Mouse (Mus musculus) liver, embryonic 14.5 days (tissue): Measurements from ENCODE around the gene Fzd4. TPM values are rescaled to one million over a fixed set of nuclear protein-coding genes. Genes with fewer than 3 reads are reported as not detected.

Experiments
- ATAC-seq: fragments of 200-750 bp; cut with Nextera tagmentation; 2 replicates; pipeline ENCODE4 v1.8.0; 2017; ENCODE audit warnings: moderate number of reproducible peaks, mild to moderate bottlenecking, moderate library complexity; ENCODE audit not compliant: insufficient read depth
- DNase-seq, 3 experiments: peaks; one replicate each; pipeline ENCODE4 v3.0.0-alpha.2; 2012 to 2013; ENCODE audit warnings: low read depth in 3 of 3, low spot score in 3 of 3
- H3K27ac ChIP-seq: fragments of 300-500 bp; sonication (generic); 2 replicates; pipeline ENCODE4 v1.5.1; 2014; ENCODE audit warnings: moderate library complexity, mild to moderate bottlenecking, control low read depth, inconsistent platforms
- H3K27me3 ChIP-seq: fragments of 300-500 bp; sonication (generic); 2 replicates; pipeline ENCODE4 v1.6.1; 2014; ENCODE audit warnings: mild to moderate bottlenecking, low read length, moderate library complexity; ENCODE audit not compliant: control insufficient read depth, insufficient read depth
- H3K36me3 ChIP-seq: fragments of 300-500 bp; sonication (generic); replicated peaks from 2 replicates; pipeline ENCODE4 v1.6.1; 2014; ENCODE audit warnings: low read depth; ENCODE audit not compliant: control insufficient read depth, insufficient read depth
- H3K4me1 ChIP-seq, 2 experiments: fragments of 200-500 bp in 1 of 2; fragments of 300-500 bp in 1 of 2; sonication (generic) in 1 of 2; replicated peaks; 2 replicates each; pipeline ENCODE4 v1.6.1; 2012 to 2014; ENCODE audit warnings: antibody characterized with exemption in 1 of 2, inconsistent platforms in 1 of 2, low read length in 1 of 2; ENCODE audit not compliant: control insufficient read depth in 2 of 2, insufficient read depth in 2 of 2
- H3K4me2 ChIP-seq: fragments of 300-500 bp; sonication (generic); 2 replicates; pipeline ENCODE4 v1.6.1; 2014; ENCODE audit warnings: low read depth, mild to moderate bottlenecking, control low read depth, moderate library complexity
- H3K4me3 ChIP-seq, 2 experiments: fragments of 200-500 bp in 1 of 2; fragments of 300-500 bp in 1 of 2; sonication (generic) in 1 of 2; 2 replicates each; pipeline ENCODE4 v1.5.1; 2012 to 2014; ENCODE audit warnings: low read depth in 2 of 2, low read length in 2 of 2, mild to moderate bottlenecking in 2 of 2, control low read depth in 1 of 2, inconsistent platforms in 1 of 2, moderate library complexity in 1 of 2; ENCODE audit not compliant: insufficient read depth in 1 of 2
- H3K9ac ChIP-seq: fragments of 300-500 bp; sonication (generic); replicated peaks from 2 replicates; pipeline ENCODE4 v1.6.1; 2014; ENCODE audit warnings: mild to moderate bottlenecking, control low read depth, moderate library complexity
- H3K9me3 ChIP-seq: fragments of 300-500 bp; sonication (generic); 2 replicates; pipeline ENCODE4 v1.6.1; 2016; ENCODE audit warnings: low read length, mixed read lengths; ENCODE audit not compliant: control insufficient read depth
- CTCF ChIP-seq: IDR thresholded peaks from 2 replicates; pipeline ENCODE4 v1.5.1; 2016; ENCODE audit warnings: antibody characterized with exemption, low read depth, control low read depth
- EP300 ChIP-seq: IDR thresholded peaks from 2 replicates; pipeline ENCODE4 v1.6.1; 2016; ENCODE audit warnings: antibody characterized with exemption, low read depth
- WGBS: fragments of 180-500 bp; shearing (Covaris S2); extraction: QIAGEN DNeasy Blood & Tissue Kit; methylation state at CpG from one replicate; pipeline ENCODE4 v1.1.7; 2014; ENCODE audit not compliant: insufficient replicate concordance; 5-methylcytosine and 5-hydroxymethylcytosine counted together
- polyA plus RNA-seq, 2 experiments: library from polyadenylated mRNA; depleted of rRNA in 1 of 2; stranded (reverse) in 1 of 2; unstranded in 1 of 2; fragments of >200 nt; fragmentation: Nextera tagmentation in 1 of 2; extraction: Ambion mirVana in 1 of 2; gene quantifications; 2 replicates each; pipeline versions ENCODE4 v1.2.1 to v1.2.3; 2012 to 2014

Gene Fzd4
- polyA plus RNA-seq, 2 experiments = 2.0 TPM

DNA sequence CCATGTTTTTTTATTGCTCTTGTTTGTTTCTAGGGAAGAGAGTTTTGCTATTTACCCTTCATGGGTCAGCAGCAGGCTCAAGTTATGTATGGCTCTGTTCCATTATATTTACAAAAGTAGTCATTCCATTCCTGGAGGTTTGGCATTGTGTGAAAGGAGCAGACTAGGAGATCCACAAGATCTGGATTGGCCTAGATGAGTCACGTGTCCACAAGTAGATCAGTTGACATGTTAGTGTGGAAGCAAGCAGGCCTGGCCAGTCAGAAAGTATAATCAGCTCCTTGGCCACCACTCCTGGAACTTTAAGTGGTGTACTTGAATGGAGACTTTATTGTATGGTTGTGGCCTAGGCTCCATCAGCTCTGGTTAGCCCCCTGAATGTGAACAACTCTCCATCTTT is 25.2 kb downstream of the Fzd4 start:
- TF ChIP-seq CTCF = no peak
- TF ChIP-seq EP300 = no peak
- H3K27me3 ChIP-seq = no peaks in the 10 kb centered on the region
- no peak overlapping the region for H3K27ac ChIP-seq
- no peak overlapping the region for H3K4me2 ChIP-seq
- H3K9ac ChIP-seq = no peak overlapping the region
- DNase-seq = no peak
- WGBS = 47% methylated on average over 1 of the region's 1 CpGs
- no peaks in the 10 kb centered on the region for H3K9me3 ChIP-seq
- H3K36me3 ChIP-seq = no peaks in the 10 kb centered on the region
- ATAC-seq = no peak
- H3K4me3 ChIP-seq = no peak overlapping the region
- H3K4me1 ChIP-seq = peaks cover 0 to 9% of the 10 kb centered on the region in 2 experiments; a peak in 2 of 4 replicates

DNA sequence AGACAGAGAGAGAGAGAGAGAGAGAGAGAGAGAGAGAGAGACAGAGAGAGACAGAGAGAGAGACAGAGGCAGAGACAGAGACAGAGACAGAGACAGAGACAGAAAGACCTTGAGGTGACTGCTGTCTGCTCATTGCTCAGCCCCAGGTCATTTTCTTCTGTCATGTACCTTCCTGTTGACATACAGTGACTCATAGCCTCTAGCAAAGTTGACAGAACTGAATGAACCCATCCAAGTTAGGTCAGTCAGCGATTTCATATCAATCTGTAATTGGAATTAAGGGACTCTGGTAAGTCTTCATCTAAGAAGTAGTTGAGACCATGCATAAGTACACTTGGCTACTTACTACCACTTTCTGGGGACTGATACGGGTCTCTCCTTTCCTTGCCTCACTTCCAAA is 27.0 kb downstream of the Fzd4 start:
- DNase-seq (no peak), ATAC-seq (no peak)
- Histone ChIP-seq H3K9me3 (no peaks in the 10 kb centered on the region), H3K4me2 (no peak overlapping the region), H3K36me3 (no peaks in the 10 kb centered on the region), H3K27ac (no peak overlapping the region), H3K9ac (no peak overlapping the region), H3K27me3 (no peaks in the 10 kb centered on the region), H3K4me3 (no peak overlapping the region), H3K4me1 (peaks cover 0 to 8% of the 10 kb centered on the region in 2 experiments; a peak in 2 of 4 replicates)
- no peak for TF ChIP-seq CTCF
- no peak for TF ChIP-seq EP300
- 60% methylated on average over 2 of the region's 2 CpGs for WGBS

DNA sequence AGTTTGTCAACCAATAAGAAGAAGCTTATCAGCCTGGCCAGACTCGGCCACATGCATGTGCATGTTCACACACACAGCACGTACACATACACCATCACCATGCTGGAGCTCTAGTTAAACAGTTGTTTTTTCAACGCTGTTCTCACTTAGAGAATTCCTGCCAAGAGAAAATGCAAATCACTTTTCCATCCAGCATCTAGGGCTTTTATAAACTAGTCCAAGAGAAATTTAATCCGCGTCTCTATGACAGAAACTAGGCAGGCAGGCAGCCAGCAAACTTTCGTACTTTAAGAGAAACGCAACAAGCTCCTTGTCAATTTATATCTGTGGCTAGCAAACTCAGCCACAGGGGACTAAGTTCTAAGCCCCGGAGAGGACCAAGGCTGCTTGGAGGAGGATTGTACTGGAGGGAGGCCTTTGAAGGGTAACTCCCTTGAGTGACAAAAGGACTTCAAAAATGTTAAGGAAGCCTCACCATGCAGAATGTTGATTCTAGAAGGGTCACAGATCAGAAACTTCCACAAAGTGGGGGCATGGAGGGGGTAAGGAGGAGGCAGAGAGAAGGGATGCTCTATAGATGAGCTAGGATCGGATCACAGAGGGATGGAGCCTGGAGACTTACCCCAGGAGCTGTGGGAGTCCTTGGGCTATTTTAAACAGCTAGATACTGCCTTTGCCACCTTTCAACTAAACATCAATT is 29.2 kb downstream of the Fzd4 start:
- DNase-seq (no peak), ATAC-seq (no peak)
- Histone ChIP-seq H3K9ac (no peak overlapping the region), H3K4me1 (peaks cover 0 to 6% of the 10 kb centered on the region in 2 experiments; a peak in 1 of 4 replicates), H3K9me3 (no peaks in the 10 kb centered on the region), H3K36me3 (no peaks in the 10 kb centered on the region), H3K4me2 (no peak overlapping the region), H3K27me3 (no peaks in the 10 kb centered on the region), H3K4me3 (no peak overlapping the region), H3K27ac (no peak overlapping the region)
- WGBS = 53% methylated on average over 9 of the region's 9 CpGs
- TF ChIP-seq EP300 (no peak), CTCF (no peak)

DNA sequence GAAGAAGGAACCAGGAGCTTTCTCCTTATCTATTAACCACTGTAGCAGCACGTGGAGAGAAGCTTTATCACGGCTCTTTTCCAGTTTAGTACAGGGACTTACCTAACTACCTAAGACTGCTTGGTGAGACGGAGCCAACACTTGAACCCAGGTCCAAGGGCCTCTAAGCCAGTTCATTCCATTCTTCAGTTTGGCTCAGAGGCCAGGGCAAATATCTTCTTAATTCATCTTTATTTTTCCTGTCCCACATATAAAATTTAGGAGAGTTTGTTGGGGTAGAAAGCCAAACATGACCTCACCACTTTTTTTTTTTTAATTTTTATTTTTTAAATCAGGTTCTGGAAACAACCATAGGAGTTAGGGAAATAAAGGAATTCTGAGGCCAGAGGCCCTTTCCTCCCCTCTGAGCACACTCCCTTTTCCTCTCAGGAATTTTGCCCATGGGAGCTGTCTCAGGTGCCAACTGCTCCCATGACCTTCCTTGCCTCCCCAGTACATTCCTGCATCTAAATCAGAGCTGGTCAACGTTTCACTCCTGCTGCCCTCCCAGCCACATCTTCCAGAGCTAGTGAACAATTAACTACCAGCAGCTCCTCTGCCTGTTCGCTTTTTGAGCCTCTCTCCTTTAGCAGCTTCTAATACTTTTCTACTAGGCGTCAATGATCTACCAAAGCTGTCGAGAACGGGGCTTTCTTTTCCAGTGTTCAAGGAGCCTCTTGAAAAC is 29.9 kb downstream of the Fzd4 start:
- ATAC-seq (no peak), DNase-seq (no peak)
- no peak overlapping the region for H3K4me3 ChIP-seq
- peaks cover 0 to 6% of the 10 kb centered on the region in 2 experiments; a peak in 1 of 4 replicates for H3K4me1 ChIP-seq
- no peak overlapping the region for H3K27ac ChIP-seq
- TF ChIP-seq CTCF = no peak
- H3K9me3 ChIP-seq = no peaks in the 10 kb centered on the region
- H3K9ac ChIP-seq = no peak overlapping the region
- no peak overlapping the region for H3K4me2 ChIP-seq
- no peaks in the 10 kb centered on the region for H3K36me3 ChIP-seq
- H3K27me3 ChIP-seq = no peaks in the 10 kb centered on the region
- 38% methylated on average over 8 of the region's 8 CpGs for WGBS

DNA sequence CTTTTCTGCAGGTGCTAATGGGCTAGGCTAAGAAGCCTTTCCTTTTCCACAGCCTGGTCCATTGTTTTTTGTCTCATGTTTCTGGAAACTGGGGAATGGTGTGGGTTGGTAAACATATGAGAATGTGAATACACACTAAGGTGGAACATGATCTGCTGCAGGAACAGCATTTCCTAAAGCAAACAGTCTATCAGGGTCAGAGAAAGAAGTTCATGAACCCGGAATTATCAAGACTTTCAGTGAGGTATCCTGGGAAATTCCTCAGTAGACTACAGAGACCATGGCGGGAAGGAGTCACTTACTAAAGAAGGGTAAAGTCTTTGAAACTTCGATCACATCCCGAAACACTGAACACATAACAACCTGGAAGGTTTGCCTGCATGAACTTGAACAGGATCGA is 32.2 kb downstream of the Fzd4 start:
- H3K27ac ChIP-seq = no peak overlapping the region
- DNase-seq (no peak), ATAC-seq (no peak)
- no peak overlapping the region for H3K4me3 ChIP-seq
- no peaks in the 10 kb centered on the region for H3K27me3 ChIP-seq
- TF ChIP-seq CTCF (no peak), EP300 (no peak)
- no peaks in the 10 kb centered on the region for H3K9me3 ChIP-seq
- 50% methylated on average over 5 of the region's 5 CpGs for WGBS
- H3K36me3 ChIP-seq = no peaks in the 10 kb centered on the region
- H3K4me2 ChIP-seq = no peak overlapping the region
- H3K9ac ChIP-seq = no peak overlapping the region
- H3K4me1 ChIP-seq = peaks cover 0 to 6% of the 10 kb centered on the region in 2 experiments; a peak in 1 of 4 replicates
